Mouse (Mus musculus) subcutaneous adipose tissue, adult 2 months (tissue): ENCODE data around the gene Fbxl19. TPM values are rescaled to one million over a fixed set of nuclear protein-coding genes. Genes with fewer than 3 reads are reported as not detected.

ENCODE experiments used
- polyA plus RNA-seq: library from polyadenylated mRNA; depleted of rRNA; stranded (reverse); fragments of >200 nt; gene quantifications from 2 replicates; pipeline ENCODE4 v1.2.3, GENCODE M21; 2012; ENCODE audit warnings: low replicate concordance; rRNA removed

The Fbxl19 gene
- polyA plus RNA-seq, result 14.2 and 40.4 TPM in 2 replicates

GRCm38 (mm10) chr7:127744366-127745045, at the start of gene Fbxl19:
Gene Fbxl19, plus strand, starts transcription at chr7:127744543.

GRCm38 (mm10) chr7:127708207-127709078, 35.9 kb upstream of the Fbxl19 start, which contains the start of gene Bcl7c:
Gene Bcl7c, minus strand, starts transcription at chr7:127708933.

GRCm38 (mm10) chr7:127712461-127713385, 31.6 kb upstream of the Fbxl19 start, which contains the start of gene Ctf1:
Gene Ctf1, plus strand, starts transcription at chr7:127712736.

GRCm38 (mm10) chr7:127732066-127732465, 12.3 kb upstream of the Fbxl19 start, which contains the start of gene Ctf2:
Gene Ctf2, minus strand, starts transcription at chr7:127732166.

GRCm38 (mm10) chr7:127769651-127770038, 25.3 kb downstream of the Fbxl19 start, which contains the start of gene Orai3:
Gene Orai3, plus strand, starts transcription at chr7:127769815.

GRCm38 (mm10) chr7:127776426-127776825, 32.1 kb downstream of the Fbxl19 start, which contains the start of gene Setd1a:
Gene Setd1a, plus strand, starts transcription at chr7:127776670.

GRCm38 (mm10) chr7:127785308-127785707, 41.0 kb downstream of the Fbxl19 start, which contains the start of gene Gm49388:
Gene Gm49388, plus strand, starts transcription at chr7:127785608.

GRCm38 (mm10) chr7:127800435-127801009, 56.2 kb downstream of the Fbxl19 start, which contains the start of gene Hsd3b7:
Gene Hsd3b7, plus strand, starts transcription at chr7:127800604.

Other genes with a start within 250 kb of the Fbxl19 start
- gene Srcap, start 232.6 kb upstream of the Fbxl19 start, polyA plus RNA-seq, result 10.6 and 30.1 TPM in 2 replicates
- 14.3 and 19.8 TPM in 2 replicates for gene Gm42715, start 225.0 kb upstream of the Fbxl19 start, polyA plus RNA-seq
- gene Tmem265, start 183.2 kb upstream of the Fbxl19 start, polyA plus RNA-seq, result not detected in 2 replicates
- gene Phkg2, start 171.2 kb upstream of the Fbxl19 start, polyA plus RNA-seq, result 59.0 and 79.2 TPM in 2 replicates
- gene Ccdc189, start 155.9 kb upstream of the Fbxl19 start, polyA plus RNA-seq, result 7.2 and 7.9 TPM in 2 replicates
- gene Rnf40, start 155.8 kb upstream of the Fbxl19 start, polyA plus RNA-seq, result 26.1 and 45.6 TPM in 2 replicates
- gene Zfp629, start 128.7 kb upstream of the Fbxl19 start, polyA plus RNA-seq, result 8.4 and 24.5 TPM in 2 replicates
- 15.7 and 47.8 TPM in 2 replicates for gene Bcl7c, start 35.6 kb upstream of the Fbxl19 start, polyA plus RNA-seq
- gene Ctf1, start 31.8 kb upstream of the Fbxl19 start, polyA plus RNA-seq, result 7.2 and 19.4 TPM in 2 replicates
- 0.06 TPM in 1 of 2 replicates, not detected in the other for gene Ctf2, start 12.4 kb upstream of the Fbxl19 start, polyA plus RNA-seq
- 41.3 and 59.8 TPM in 2 replicates for gene Orai3, start 25.3 kb downstream of the Fbxl19 start, polyA plus RNA-seq
- gene Setd1a, start 32.1 kb downstream of the Fbxl19 start, polyA plus RNA-seq, result 9.2 and 15.6 TPM in 2 replicates
- not detected in 2 replicates for gene Gm49388, start 41.1 kb downstream of the Fbxl19 start, polyA plus RNA-seq
- 116 and 139 TPM in 2 replicates for gene Hsd3b7, start 56.1 kb downstream of the Fbxl19 start, polyA plus RNA-seq
- 93.0 and 101 TPM in 2 replicates for gene Stx4a, start 79.8 kb downstream of the Fbxl19 start, polyA plus RNA-seq
- 26.2 and 31.8 TPM in 2 replicates for gene Stx1b, start 80.0 kb downstream of the Fbxl19 start, polyA plus RNA-seq
- 12.4 and 27.7 TPM in 2 replicates for gene Zfp646, start 131.7 kb downstream of the Fbxl19 start, polyA plus RNA-seq
- 4.4 and 8.0 TPM in 2 replicates for gene Zfp668, start 132.3 kb downstream of the Fbxl19 start, polyA plus RNA-seq
- 3.2 and 5.8 TPM in 2 replicates for gene Prss53, start 146.4 kb downstream of the Fbxl19 start, polyA plus RNA-seq
- not detected in 2 replicates for gene Gm21974, start 150.9 kb downstream of the Fbxl19 start, polyA plus RNA-seq
- 258 and 271 TPM in 2 replicates for gene Vkorc1, start 151.1 kb downstream of the Fbxl19 start, polyA plus RNA-seq
- gene Bckdk, start 159.5 kb downstream of the Fbxl19 start, polyA plus RNA-seq, result 153 and 162 TPM in 2 replicates
- 17.5 and 22.7 TPM in 2 replicates for gene Kat8, start 168.0 kb downstream of the Fbxl19 start, polyA plus RNA-seq
- gene Prss8, start 185.6 kb downstream of the Fbxl19 start, polyA plus RNA-seq, result 0.29 and 50.1 TPM in 2 replicates
- gene Prss36, start 202.2 kb downstream of the Fbxl19 start, polyA plus RNA-seq, result 27.9 and 44.9 TPM in 2 replicates
- gene Fus, start 222.9 kb downstream of the Fbxl19 start, polyA plus RNA-seq, result 242 and 409 TPM in 2 replicates
- 16.0 and 64.4 TPM in 2 replicates for gene Pycard, start 249.3 kb downstream of the Fbxl19 start, polyA plus RNA-seq